Mouse (Mus musculus) bone marrow, adult 2 months (tissue): ENCODE data around the gene Rplp1. TPM values are rescaled to one million over a fixed set of nuclear protein-coding genes. Genes with fewer than 3 reads are reported as not detected.

Source experiments
- H3K27ac ChIP-seq: fragments of 200-500 bp; 2 replicates; pipeline ENCODE4 v1.5.1; 2012; ENCODE audit warnings: low read depth, mild to moderate bottlenecking, control low read depth, inconsistent platforms, low read length; ENCODE audit not compliant: control insufficient read depth, poor library complexity, insufficient read depth
- H3K4me1 ChIP-seq: fragments of 200-500 bp; 2 replicates; pipeline ENCODE4 v1.6.1; 2011; ENCODE audit warnings: low read length; ENCODE audit not compliant: control insufficient read depth, insufficient read depth
- H3K4me3 ChIP-seq: fragments of 200-500 bp; replicated peaks from 2 replicates; pipeline ENCODE3; 2011; ENCODE audit warnings: mild to moderate bottlenecking, low read depth, low read length, control low read depth; ENCODE audit not compliant: control insufficient read depth
- CTCF ChIP-seq: fragments of 200-500 bp; IDR thresholded peaks from 2 replicates; pipeline ENCODE4 v1.5.1; 2011; ENCODE audit warnings: low read length, control low read depth; ENCODE audit not compliant: control insufficient read depth, insufficient read depth
- POLR2A ChIP-seq: fragments of 200-500 bp; IDR thresholded peaks from 2 replicates; pipeline ENCODE4 v1.6.1; 2011; ENCODE audit warnings: low read depth, mild to moderate bottlenecking, control low read depth, low read length, borderline replicate concordance; ENCODE audit not compliant: control insufficient read depth
- WGBS: fragments of 180-500 bp; shearing (Covaris S2); methylation state at CpG from one replicate; pipeline ENCODE4 v1.1.7; 2018; 5-methylcytosine and 5-hydroxymethylcytosine counted together
- polyA plus RNA-seq: library from polyadenylated mRNA; stranded (reverse); fragments of >200 nt; gene quantifications from 2 replicates; pipeline ENCODE4 v1.2.4, GENCODE M21; 2011; ENCODE audit warnings: low replicate concordance; ENCODE audit not compliant: missing spikeins, insufficient read depth, insufficient read length

The Rplp1 gene
- polyA plus RNA-seq, 1 experiment: 4,712 TPM

DNA sequence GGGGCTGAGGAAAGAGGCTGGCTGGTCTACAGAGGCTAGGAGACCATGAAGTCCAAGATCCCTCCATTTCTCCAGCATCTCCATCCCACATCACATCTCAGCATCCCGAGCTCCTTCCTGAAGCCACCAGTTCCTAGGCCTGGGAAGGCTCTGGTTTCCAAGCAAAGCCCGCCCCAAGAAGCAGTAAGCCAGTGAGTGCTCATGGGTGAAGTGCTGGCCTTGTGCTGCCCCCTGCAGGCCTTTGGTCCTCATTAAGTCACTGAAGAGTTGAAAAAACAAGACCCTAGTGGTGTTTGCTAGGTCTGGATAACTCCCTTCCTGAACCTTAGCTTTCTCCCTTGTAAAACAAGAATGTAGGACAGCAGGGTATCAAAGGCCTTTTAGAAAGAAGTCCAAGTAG, 35.5 kb downstream of the Rplp1 start:
- TF ChIP-seq POLR2A: no peak
- peak; percentile 53 for TF ChIP-seq CTCF
- Histone ChIP-seq H3K4me3 (no peak overlapping the region), H3K27ac (no peak overlapping the region), H3K4me1 (no peaks in the 10 kb centered on the region)
- 31% methylated on average over 2 of the region's 2 CpGs for WGBS

DNA sequence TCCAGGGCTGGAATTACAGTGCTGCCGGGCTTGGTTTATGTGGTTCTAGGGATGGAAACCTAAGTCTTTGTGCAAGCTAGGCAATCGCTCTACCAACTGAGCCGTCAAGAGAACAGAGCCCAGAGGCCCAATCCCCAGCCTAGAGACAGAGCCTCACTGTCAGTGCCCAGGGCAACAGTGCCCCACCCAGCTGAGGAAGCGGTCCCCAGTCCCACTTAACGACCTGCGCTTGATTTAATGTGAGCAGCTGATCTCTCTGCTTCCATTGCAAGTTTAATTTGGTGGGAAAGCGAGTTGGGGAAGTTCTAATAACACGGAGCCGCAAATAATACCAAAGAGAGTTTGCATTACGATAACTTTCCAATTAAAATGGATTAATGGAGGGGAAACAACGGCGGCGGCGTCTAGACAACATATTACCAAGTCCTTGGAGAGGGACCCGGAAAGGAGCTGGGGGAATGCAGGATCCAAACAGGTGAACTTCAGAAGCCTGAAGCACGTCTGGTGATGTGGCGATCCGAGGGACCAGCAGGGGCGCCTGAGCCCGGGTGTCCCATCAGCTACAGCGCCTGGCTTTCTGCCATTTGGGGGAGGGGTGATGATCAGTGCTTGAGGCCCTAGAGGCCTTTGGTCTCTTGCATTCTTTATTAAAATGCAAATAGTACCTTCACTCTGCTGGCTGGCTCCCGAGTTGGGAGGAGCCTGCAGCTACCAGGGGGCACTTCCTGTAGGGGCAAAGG, 36.8 kb downstream of the Rplp1 start:
- TF ChIP-seq CTCF (no peak), POLR2A (no peak)

GRCm38 (mm10) chr9:61873325-61873724, 41.0 kb downstream of the Rplp1 start:
- WGBS: 6% methylated on average over 8 of the region's 8 CpGs

More for the DNA sequence above, 36.8 kb downstream of the Rplp1 start:
- no peak overlapping the region for H3K4me3 ChIP-seq
- WGBS: 76% methylated on average over 22 of the region's 22 CpGs
- no peaks in the 10 kb centered on the region for H3K4me1 ChIP-seq
- no peak overlapping the region for H3K27ac ChIP-seq

GRCm38 (mm10) chr9:61872246-61872941, 41.9 kb downstream of the Rplp1 start:
- Histone ChIP-seq H3K4me1 (no peaks in the 10 kb centered on the region), H3K4me3 (no peak overlapping the region), H3K27ac (no peak overlapping the region)
- 60% methylated on average over 8 of the region's 8 CpGs for WGBS
- TF ChIP-seq POLR2A: no peak
- no peak for TF ChIP-seq CTCF

More at GRCm38 (mm10) chr9:61873325-61873724, 41.0 kb downstream of the Rplp1 start:
- H3K27ac ChIP-seq: no peak overlapping the region
- TF ChIP-seq POLR2A (no peak), CTCF (no peak)
- H3K4me3 ChIP-seq: no peak overlapping the region
- no peaks in the 10 kb centered on the region for H3K4me1 ChIP-seq

DNA sequence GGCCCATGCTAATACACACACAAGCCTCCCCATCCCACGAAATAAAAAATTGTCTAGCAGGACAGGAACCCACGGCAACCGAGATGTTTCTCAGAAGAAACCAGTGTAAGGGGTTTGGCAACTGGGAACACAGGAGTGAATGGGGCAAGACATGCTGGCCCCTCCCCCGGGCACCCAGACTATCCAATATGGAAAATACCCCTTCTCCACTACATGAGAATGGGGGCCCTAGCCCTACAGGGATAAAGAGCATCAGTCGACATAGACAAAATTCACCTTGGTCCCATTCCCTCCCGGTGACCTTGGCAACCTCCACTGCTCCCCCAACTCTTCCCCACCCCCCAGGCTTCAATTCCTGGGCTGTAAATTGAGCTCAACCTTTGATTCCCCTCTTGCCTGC, 42.5 kb downstream of the Rplp1 start:
- 77% methylated on average over 6 of the region's 6 CpGs for WGBS
- H3K27ac ChIP-seq: no peak overlapping the region
- H3K4me3 ChIP-seq: no peak overlapping the region
- H3K4me1 ChIP-seq: no peaks in the 10 kb centered on the region
- TF ChIP-seq CTCF: no peak
- TF ChIP-seq POLR2A: no peak

DNA sequence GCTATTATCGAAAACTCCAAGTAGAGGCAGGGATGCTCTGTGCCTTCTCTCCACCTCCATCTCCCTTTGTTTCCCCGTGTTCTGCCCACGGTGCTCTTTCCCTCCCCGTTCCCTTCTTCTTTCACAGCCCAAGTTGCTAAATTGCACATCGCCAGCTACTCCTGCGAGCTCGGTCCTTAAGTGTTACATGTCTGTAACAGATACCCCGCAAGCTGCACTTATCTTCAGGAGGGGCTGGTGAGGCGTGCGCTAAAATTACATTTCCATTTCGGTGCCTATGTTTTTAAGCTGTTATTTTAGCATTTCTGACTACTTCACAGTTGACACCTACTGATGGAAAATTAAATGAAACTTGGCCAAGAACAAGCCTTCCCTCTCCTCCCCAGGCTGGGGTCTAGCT, 46.7 kb downstream of the Rplp1 start:
- Histone ChIP-seq H3K4me3 (no peak overlapping the region), H3K4me1 (no peaks in the 10 kb centered on the region), H3K27ac (no peak overlapping the region)
- 84% methylated on average over 11 of the region's 11 CpGs for WGBS
- TF ChIP-seq POLR2A: no peak
- no peak for TF ChIP-seq CTCF

Other genes starting within 250 kb of the Rplp1 start
- 70.7 and 90.6 TPM in 2 replicates for gene Kif23, start 32.2 kb upstream of the Rplp1 start, polyA plus RNA-seq
- 0.36 TPM in 1 of 2 replicates, not detected in the other for gene Paqr5, start 112.3 kb upstream of the Rplp1 start, polyA plus RNA-seq
- gene Glce, start 208.1 kb upstream of the Rplp1 start, polyA plus RNA-seq: 1.4 and 4.2 TPM in 2 replicates